Mouse (Mus musculus) midbrain, postnatal 0 days (tissue): ENCODE data around the gene Stim1. TPM values are rescaled to one million over a fixed set of nuclear protein-coding genes. Genes with fewer than 3 reads are reported as not detected.

Experiments used
- ATAC-seq: fragments of 200-750 bp; cut with Nextera tagmentation; 2 replicates; pipeline ENCODE4 v1.8.0; 2017; ENCODE audit warnings: moderate number of reproducible peaks, mild to moderate bottlenecking, moderate TSS enrichment, moderate library complexity; ENCODE audit not compliant: low FRiP score
- DNase-seq: peaks from one replicate; pipeline ENCODE4 v3.0.0-alpha.2; 2015; ENCODE audit warnings: low spot score
- H3K27ac ChIP-seq: fragments of 300-500 bp; sonication (generic); 2 replicates; pipeline ENCODE4 v1.5.1; 2014; ENCODE audit warnings: low read depth, mild to moderate bottlenecking, low read length, mixed read lengths
- H3K27me3 ChIP-seq: fragments of 300-500 bp; sonication (generic); 2 replicates; pipeline ENCODE4 v1.6.1; 2014; ENCODE audit warnings: low read length, control low read depth, mixed read lengths; ENCODE audit not compliant: insufficient read depth
- H3K36me3 ChIP-seq: fragments of 300-500 bp; sonication (generic); 2 replicates; pipeline ENCODE4 v1.6.1; 2014; ENCODE audit warnings: low read length, control low read depth, mixed read lengths; ENCODE audit not compliant: insufficient read depth
- H3K4me1 ChIP-seq: fragments of 300-500 bp; sonication (generic); 2 replicates; pipeline ENCODE4 v1.6.1; 2014; ENCODE audit warnings: mild to moderate bottlenecking, control low read depth, antibody characterized with exemption, low read length, mixed read lengths; ENCODE audit not compliant: insufficient read depth
- H3K4me2 ChIP-seq: fragments of 300-500 bp; sonication (generic); 2 replicates; pipeline ENCODE4 v1.6.1; 2014; ENCODE audit warnings: low read depth, mild to moderate bottlenecking, low read length, mixed read lengths; ENCODE audit not compliant: poor library complexity, severe bottlenecking
- H3K4me3 ChIP-seq: fragments of 300-500 bp; sonication (generic); 2 replicates; pipeline ENCODE4 v1.5.1; 2014; ENCODE audit warnings: low read depth, mild to moderate bottlenecking, low read length, moderate library complexity
- H3K9ac ChIP-seq: fragments of 300-500 bp; sonication (generic); replicated peaks from 2 replicates; pipeline ENCODE4 v1.6.1; 2014; ENCODE audit warnings: mild to moderate bottlenecking, low read length, moderate library complexity, mixed read lengths; ENCODE audit not compliant: poor library complexity, severe bottlenecking
- H3K9me3 ChIP-seq: fragments of 300-500 bp; sonication (generic); 2 replicates; pipeline ENCODE4 v1.6.1; 2016; ENCODE audit warnings: low read length, control low read depth
- CTCF ChIP-seq: IDR thresholded peaks from 2 replicates; pipeline ENCODE4 v1.5.1; 2016; ENCODE audit warnings: antibody characterized with exemption, mild to moderate bottlenecking
- WGBS: fragments of 180-500 bp; shearing (Covaris S2); extraction: QIAGEN DNeasy Blood & Tissue Kit; methylation state at CpG from one replicate; pipeline ENCODE4 v1.1.7; 2014; 5-methylcytosine and 5-hydroxymethylcytosine counted together
- polyA plus RNA-seq: library from polyadenylated mRNA; unstranded; fragments of >200 nt; fragmentation: Nextera tagmentation; extraction: Ambion mirVana; gene quantifications from 2 replicates; pipeline ENCODE4 v1.2.1, GENCODE M21; 2015
- total RNA-seq: library from RNA; depleted of rRNA; stranded (reverse); fragments of >200 nt; gene quantifications from 2 replicates; pipeline ENCODE4 v1.2.3, GENCODE M21; 2014

The Stim1 gene
- total and polyA plus RNA-seq, 2 experiments from 2014 or later: 17.1 to 30.7 TPM

DNA sequence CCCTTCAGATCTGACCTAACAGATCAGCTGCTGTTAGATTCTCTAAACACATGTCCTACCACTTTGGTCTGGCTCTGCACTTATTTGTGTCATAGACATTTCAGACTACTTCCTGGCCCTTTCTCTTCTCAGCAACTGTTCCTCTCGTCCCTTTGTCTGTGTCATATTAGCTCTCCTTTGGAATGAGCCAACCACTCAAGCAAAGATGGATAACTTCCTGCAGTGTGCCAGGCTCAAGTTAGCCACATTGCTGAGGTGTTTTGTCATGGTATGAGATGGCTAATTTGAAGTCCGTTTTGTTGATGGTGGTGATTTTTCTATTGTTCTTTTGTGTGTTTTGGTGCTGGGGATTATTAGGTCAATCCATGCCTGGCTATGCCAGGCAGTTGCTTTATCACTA lies 93.7 kb downstream of the Stim1 start:
- Histone ChIP-seq H3K27ac (no peak overlapping the region), H3K9ac (no peak overlapping the region), H3K4me2 (no peak overlapping the region), H3K4me3 (no peak overlapping the region), H3K4me1 (no peaks in the 10 kb centered on the region), H3K27me3 (no peaks in the 10 kb centered on the region), H3K36me3 (no peaks in the 10 kb centered on the region), H3K9me3 (no peaks in the 10 kb centered on the region)
- DNase-seq: no peak
- WGBS: 69% methylated on average over 2 of the region's 2 CpGs
- TF ChIP-seq CTCF: no peak
- ATAC-seq: no peak

DNA sequence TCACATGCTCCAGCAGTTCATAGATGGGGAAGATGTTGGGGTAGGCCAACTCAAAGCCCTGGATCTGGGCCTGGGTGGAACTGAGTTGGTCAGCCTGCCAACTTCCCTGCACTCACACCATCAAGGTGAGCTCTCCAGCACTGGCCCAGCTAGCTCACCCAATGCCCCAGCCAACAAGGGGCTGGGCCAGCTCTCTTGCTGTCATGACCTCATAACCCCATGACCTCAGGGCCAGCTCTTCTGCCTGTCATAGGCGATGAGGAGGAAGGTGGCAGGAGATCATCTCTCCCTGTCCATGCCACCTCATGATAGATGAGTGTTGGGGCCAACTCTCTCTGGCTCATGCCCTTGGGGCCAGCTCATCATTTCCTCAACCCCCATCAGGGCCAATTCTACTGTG lies 96.2 kb downstream of the Stim1 start:
- Histone ChIP-seq H3K4me1 (no peaks in the 10 kb centered on the region), H3K4me3 (no peak overlapping the region), H3K36me3 (no peaks in the 10 kb centered on the region), H3K9ac (no peak overlapping the region), H3K9me3 (no peaks in the 10 kb centered on the region), H3K4me2 (no peak overlapping the region), H3K27ac (no peak overlapping the region), H3K27me3 (no peaks in the 10 kb centered on the region)
- no peak for ATAC-seq
- TF ChIP-seq CTCF: no peak
- 92% methylated on average over 1 of the region's 1 CpGs for WGBS
- DNase-seq: no peak

DNA sequence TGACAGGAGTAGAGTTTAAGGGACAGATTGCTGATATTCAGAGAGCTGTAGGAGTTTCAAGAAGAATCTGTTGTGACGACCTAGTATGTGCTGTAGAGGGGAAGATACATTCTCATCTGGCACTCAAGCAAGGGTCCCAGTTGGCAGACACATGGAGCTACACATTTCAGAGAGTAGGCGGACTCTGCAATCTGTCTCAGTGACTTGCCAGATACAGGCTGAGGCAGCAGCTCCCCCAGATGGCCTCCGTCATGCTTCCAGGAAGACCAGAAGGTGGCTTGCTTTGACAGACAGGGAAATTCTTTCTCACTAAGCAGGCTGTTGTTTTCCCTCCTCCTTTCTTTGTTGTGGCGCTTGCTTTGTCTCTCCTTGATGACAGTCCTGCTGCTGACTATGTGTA lies 102.1 kb downstream of the Stim1 start:
- Histone ChIP-seq H3K9ac (no peak overlapping the region), H3K9me3 (no peaks in the 10 kb centered on the region), H3K4me2 (no peak overlapping the region), H3K27ac (no peak overlapping the region), H3K27me3 (no peaks in the 10 kb centered on the region), H3K4me3 (no peak overlapping the region), H3K36me3 (no peaks in the 10 kb centered on the region), H3K4me1 (no peaks in the 10 kb centered on the region)
- WGBS: 51% methylated on average over 4 of the region's 4 CpGs
- TF ChIP-seq CTCF: peak; percentile 3; the same call in 1 of the 2 replicates
- ATAC-seq (no peak), DNase-seq (peak; percentile 77)

DNA sequence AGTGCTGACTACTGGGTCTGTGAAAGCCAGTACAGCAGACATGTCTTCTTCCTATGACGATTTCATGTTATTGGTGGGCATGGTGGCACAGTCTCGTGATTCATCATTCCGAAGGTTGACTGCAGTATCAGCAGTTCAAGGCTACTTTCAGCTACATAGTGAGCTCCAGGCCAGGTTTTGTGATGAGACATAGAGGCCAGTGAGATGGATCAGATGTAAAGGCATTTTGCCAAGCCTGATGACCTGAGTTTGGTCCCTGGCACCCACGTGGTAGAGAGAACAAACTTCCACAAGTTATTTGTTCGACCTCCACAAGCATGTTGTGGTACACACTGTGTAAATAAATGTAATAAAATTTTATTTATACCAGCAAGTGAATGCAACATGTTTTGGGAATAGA lies 102.9 kb downstream of the Stim1 start:
- WGBS: 93% methylated on average over 5 of the region's 5 CpGs
- no peak overlapping the region for H3K9ac ChIP-seq
- DNase-seq (no peak), ATAC-seq (no peak)
- H3K4me3 ChIP-seq: no peak overlapping the region
- H3K4me1 ChIP-seq: no peaks in the 10 kb centered on the region
- no peaks in the 10 kb centered on the region for H3K36me3 ChIP-seq
- no peak overlapping the region for H3K4me2 ChIP-seq
- H3K27me3 ChIP-seq: no peaks in the 10 kb centered on the region
- H3K27ac ChIP-seq: no peak overlapping the region
- no peaks in the 10 kb centered on the region for H3K9me3 ChIP-seq
- TF ChIP-seq CTCF: no peak

DNA sequence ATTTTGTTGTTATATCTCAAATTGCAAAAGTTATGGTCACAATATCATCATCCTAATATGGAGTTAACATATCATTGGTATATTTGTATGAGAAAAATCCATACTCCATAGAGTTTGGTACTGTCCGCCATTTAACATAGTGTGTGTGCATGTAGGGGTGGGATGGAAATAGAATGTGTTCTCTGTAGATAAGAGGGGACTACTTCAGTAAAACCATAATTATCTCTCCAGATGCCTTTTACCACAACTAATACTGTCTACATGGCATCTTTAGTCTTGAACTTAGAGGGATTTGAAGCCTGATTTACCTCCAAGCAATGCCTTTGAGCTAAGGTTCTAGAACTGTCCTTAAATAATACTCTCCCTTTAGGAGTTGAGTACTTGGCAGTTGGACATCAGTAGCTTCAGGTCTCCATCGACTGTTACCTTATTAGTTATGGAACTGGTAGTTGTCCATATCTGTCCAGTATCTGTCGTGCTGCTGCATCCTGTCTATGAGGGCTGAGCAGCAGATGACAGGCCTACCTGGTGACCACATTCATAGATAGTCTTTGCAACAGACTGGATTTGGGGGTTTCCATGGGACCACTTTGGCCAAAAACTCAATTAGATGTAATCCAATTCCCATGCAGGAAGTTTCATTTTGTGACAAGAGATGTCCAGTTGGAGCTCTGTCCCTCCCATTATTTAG lies 105.9 kb downstream of the Stim1 start:
- Histone ChIP-seq H3K9me3 (no peaks in the 10 kb centered on the region), H3K4me1 (no peaks in the 10 kb centered on the region), H3K4me2 (no peak overlapping the region), H3K27me3 (no peaks in the 10 kb centered on the region), H3K36me3 (no peaks in the 10 kb centered on the region), H3K4me3 (no peak overlapping the region), H3K9ac (no peak overlapping the region), H3K27ac (no peak overlapping the region)
- 95% methylated on average over 3 of the region's 3 CpGs for WGBS
- DNase-seq (no peak), ATAC-seq (no peak)
- no peak for TF ChIP-seq CTCF

DNA sequence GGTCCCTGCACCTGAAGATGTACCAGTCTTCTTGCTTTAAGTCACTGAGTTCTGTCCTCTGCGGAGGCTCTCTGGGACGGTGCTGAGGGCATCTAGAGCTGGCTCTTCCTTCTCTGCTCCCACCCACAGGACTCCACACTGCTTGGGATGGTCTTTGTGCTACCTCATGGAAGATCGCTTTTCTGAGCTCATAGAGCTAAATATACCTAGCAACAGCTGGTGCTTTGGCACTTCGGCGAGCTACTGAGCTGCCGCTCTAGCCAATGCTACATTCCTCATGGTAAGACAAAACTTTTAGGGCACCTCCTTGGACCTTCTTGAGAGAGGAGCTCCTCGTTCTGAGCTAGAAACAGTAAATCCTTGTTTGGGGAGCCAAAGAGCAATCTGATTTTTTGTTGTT lies 115.6 kb downstream of the Stim1 start:
- DNase-seq (no peak), ATAC-seq (no peak)
- no peak overlapping the region for H3K4me2 ChIP-seq
- no peak overlapping the region for H3K4me3 ChIP-seq
- no peak overlapping the region for H3K27ac ChIP-seq
- no peaks in the 10 kb centered on the region for H3K4me1 ChIP-seq
- H3K27me3 ChIP-seq: no peaks in the 10 kb centered on the region
- no peak for TF ChIP-seq CTCF
- WGBS: 92% methylated on average over 7 of the region's 7 CpGs
- H3K36me3 ChIP-seq: no peaks in the 10 kb centered on the region
- no peaks in the 10 kb centered on the region for H3K9me3 ChIP-seq
- H3K9ac ChIP-seq: no peak overlapping the region
